12 mouse cellular contexts compared by ENCODE assay signal in genomic region chr2:102990301-102990702, GRCm38 (mm10).
DNase-seq lines count a peak whose midpoint lies in the region; ATAC-seq and TF ChIP-seq lines count a peak whose summit lies in the region.
"Had no signal": no experiment of that assay in that cellular context is flagged by ENCODE, and none has a peak within 500 bp of the region (broad histone marks: within the 10 kb centered on the region; RNA-seq: fewer than 3 reads in every experiment).

No protein-coding gene starts in this region.

- no peaks in the 10 kb centered on the region for H3K9me3 ChIP-seq in liver, postnatal 0 days (ENCODE audit: low read length)
- H3K9me3 ChIP-seq: hindbrain, embryonic 15.5 days; limb, embryonic 10.5 days had no signal

- H3K27ac ChIP-seq in liver, postnatal 0 days (ENCODE audit: low read depth) = no peak overlapping the region
- H3K27ac ChIP-seq: hindbrain, embryonic 15.5 days; limb, embryonic 10.5 days had no signal

- peak; percentile 27 for DNase-seq in adrenal gland, postnatal 14 days
- DNase-seq in adrenal gland, adult 18-20 months (ENCODE audit: low spot score in 2 of 2) = no peak
- DNase-seq in liver, postnatal 0 days = no peak
- DNase-seq in liver = no peak
- peak; percentile 16 to 66 for DNase-seq in frontal cortex, postnatal 36 days (ENCODE audit: low spot score in 2 of 2)
- peak; percentile 14 for DNase-seq in right cerebral cortex, postnatal 14 days
- no peak for DNase-seq in urinary bladder, adult 2 months (ENCODE audit: low spot score)
- no peak for DNase-seq in spleen, postnatal 4 days (ENCODE audit: low spot score in 2 of 2)
- DNase-seq: gastrocnemius, postnatal 14 days; midbrain, embryonic 14.5 days had no signal

- H3K27me3 ChIP-seq in liver, postnatal 0 days (ENCODE audit: insufficient read depth, low read length) = no peaks in the 10 kb centered on the region
- H3K27me3 ChIP-seq: hindbrain, embryonic 15.5 days had no signal

- H3K4me3 ChIP-seq in liver, postnatal 0 days (ENCODE audit: low read depth, low read length) = no peak overlapping the region
- H3K4me3 ChIP-seq: hindbrain, embryonic 15.5 days; limb, embryonic 10.5 days had no signal

- H3K4me1 ChIP-seq in liver, postnatal 0 days (ENCODE audit: insufficient read depth) = no peaks in the 10 kb centered on the region
- H3K4me1 ChIP-seq: hindbrain, embryonic 15.5 days; limb, embryonic 10.5 days had no signal

- H3K36me3 ChIP-seq in liver, postnatal 0 days (replicated peaks; ENCODE audit: insufficient read depth, low read length) = no peaks in the 10 kb centered on the region
- H3K36me3 ChIP-seq: hindbrain, embryonic 15.5 days; limb, embryonic 10.5 days had no signal

- no peak overlapping the region for H3K4me2 ChIP-seq in liver, postnatal 0 days (ENCODE audit: low read depth, low read length)
- H3K4me2 ChIP-seq: hindbrain, embryonic 15.5 days had no signal

- TF ChIP-seq CTCF in liver, postnatal 0 days (IDR thresholded peaks at IDR 0.05; ENCODE audit: low read depth) = no peak

- peak; percentile 27; the same call in 1 of the 2 replicates for ATAC-seq in liver, postnatal 0 days

- WGBS in liver, postnatal 0 days (ENCODE audit: insufficient replicate concordance) = 30% methylated on average over 2 of the region's 2 CpGs

- no peak overlapping the region for H3K9ac ChIP-seq in liver, postnatal 0 days (replicated peaks)
- H3K9ac ChIP-seq: hindbrain, embryonic 15.5 days had no signal

- TF ChIP-seq EP300 in liver, postnatal 0 days (IDR thresholded peaks at IDR 0.05; ENCODE audit: low read depth) = no peak

Comparison
In these comparisons a context has a peak if more than half of its experiments do, and no peak if none do; other contexts are left out.
1. DNase-seq: peak in adrenal gland, postnatal 14 days (single experiment), frontal cortex, postnatal 36 days (2 of 2) and right cerebral cortex, postnatal 14 days (single experiment); none in adrenal gland, adult 18-20 months (0 of 2), liver, postnatal 0 days (single experiment), liver (single experiment), urinary bladder, adult 2 months (single experiment) and spleen, postnatal 4 days (0 of 2).